Mouse (Mus musculus): ENCODE data around the gene Zfp865. TPM values are rescaled to one million over a fixed set of nuclear protein-coding genes. Genes with fewer than 3 reads are reported as not detected.
"Not testable (repeated sequence)": the region's sequence is repeated elsewhere in the genome, so short reads cannot be mapped to it uniquely, and the experiment has no call there.

Zfp865 gene
- polyA plus RNA-seq, 1 experiment from 2014 or later, result 3.7 TPM

DNA sequence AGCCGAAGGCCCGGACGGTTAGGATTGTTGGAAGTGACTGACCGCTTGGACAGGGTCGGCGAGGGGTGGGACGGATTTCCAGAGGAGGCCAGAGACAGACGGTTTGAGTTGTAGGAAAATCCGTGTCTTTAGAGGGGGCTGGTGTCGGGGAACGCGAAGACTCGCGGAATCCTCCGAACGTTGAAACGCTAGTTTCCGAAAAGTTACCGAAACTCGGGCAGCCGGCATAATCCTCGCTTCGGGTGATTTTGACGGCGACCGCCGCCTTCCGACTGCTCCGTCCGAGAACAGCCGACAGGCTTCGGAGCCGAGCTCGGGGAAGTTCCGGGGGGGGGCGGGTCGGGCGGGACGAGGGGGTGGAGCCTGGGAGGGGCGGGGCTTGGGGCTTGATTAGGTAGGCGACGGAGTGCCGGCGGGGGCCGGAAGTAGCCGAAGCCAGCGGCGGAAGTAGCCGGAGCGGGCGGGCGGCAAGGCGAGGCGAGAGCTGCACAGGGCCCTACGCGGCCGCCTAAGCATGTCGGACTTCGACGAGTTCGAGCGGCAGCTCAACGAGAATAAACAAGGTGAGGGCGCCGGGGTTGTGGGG is 41.7 kb downstream of the Zfp865 start, which contains the start of gene U2af2:
TSS of gene U2af2 (plus strand) at position 370 of the 586 bp plus-strand sequence.
- H3K9me3 ChIP-seq (replicated peaks; ENCODE audit: control insufficient read depth, low read length), result no peaks in the 10 kb centered on the region
- H3K4me1 ChIP-seq (ENCODE audit: control insufficient read depth, insufficient read depth, low read length), result peaks cover 25% of the 10 kb centered on the region
- H3K4me2 ChIP-seq (ENCODE audit: low read depth, low read length), result peak within 1 kb of the TSS; percentile 95
- H3K27me3 ChIP-seq (ENCODE audit: control insufficient read depth, insufficient read depth, low read length), result 0 out of 2 replicates have a peak, but pooled peaks cover 1% of the 10 kb centered on the region
- H3K36me3 ChIP-seq (ENCODE audit: control insufficient read depth, insufficient read depth, low read length), result no peaks in the 10 kb centered on the region
- peak within 1 kb of the TSS; percentile 88 for H3K4me3 ChIP-seq (replicated peaks; ENCODE audit: low read length)
- ATAC-seq (ENCODE audit: insufficient read depth, low FRiP score), result peak; percentile 85
- WGBS, result under 1% methylated on average over 53 of the region's 65 CpGs
- H3K27ac ChIP-seq (ENCODE audit: low read length), result peak within 1 kb of the TSS; percentile 100
- peak within 1 kb of the TSS; percentile 96 for H3K9ac ChIP-seq (ENCODE audit: low read length)

DNA sequence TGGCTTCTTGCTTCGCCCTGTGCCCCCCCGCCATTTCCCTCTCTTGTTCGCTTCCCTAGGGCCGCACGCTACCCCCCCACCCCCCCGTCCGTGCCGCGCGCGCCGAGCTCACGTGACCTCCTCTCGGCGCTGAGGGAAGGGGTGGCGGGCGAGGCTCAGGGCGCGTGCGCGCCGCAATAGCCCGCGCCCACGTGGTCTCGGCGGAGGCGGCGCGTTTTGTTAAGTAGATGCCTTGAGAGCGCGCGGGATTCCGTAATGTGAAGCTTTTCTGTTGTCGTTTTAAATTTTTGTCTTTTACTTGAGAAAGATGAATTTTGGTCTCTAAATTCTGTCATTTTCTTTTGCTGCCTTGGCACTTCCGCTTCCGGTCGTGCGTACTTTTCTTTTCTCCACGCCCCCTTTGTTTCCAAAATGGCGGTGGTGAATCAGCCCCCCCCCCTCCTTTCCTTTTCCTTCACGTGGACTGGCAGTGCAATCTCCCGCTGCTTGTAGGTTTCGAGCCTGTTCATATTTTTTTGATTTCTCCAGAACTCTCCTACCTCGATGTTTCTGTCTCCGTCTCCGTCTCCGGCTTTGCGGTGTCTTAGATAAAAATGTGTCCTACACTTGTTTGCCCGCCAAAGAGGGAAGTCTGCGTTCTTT is 42.3 kb downstream of the Zfp865 start:
- no peaks in the 10 kb centered on the region for H3K9me3 ChIP-seq (replicated peaks; ENCODE audit: control insufficient read depth, low read length)
- peak overlapping the region; percentile 88 for H3K4me3 ChIP-seq (replicated peaks; ENCODE audit: low read length)
- no peaks in the 10 kb centered on the region for H3K36me3 ChIP-seq (ENCODE audit: control insufficient read depth, insufficient read depth, low read length)
- H3K27me3 ChIP-seq (ENCODE audit: control insufficient read depth, insufficient read depth, low read length), result no peaks in the 10 kb centered on the region
- H3K27ac ChIP-seq (ENCODE audit: low read length), result peak overlapping the region; percentile 100
- peak; percentile 68 for ATAC-seq (ENCODE audit: insufficient read depth, low FRiP score)
- H3K9ac ChIP-seq (ENCODE audit: low read length), result peak overlapping the region; percentile 96
- H3K4me2 ChIP-seq (ENCODE audit: low read depth, low read length), result peak overlapping the region; percentile 86
- 0% methylated on average over 51 of the region's 51 CpGs for WGBS
- peaks cover 21% of the 10 kb centered on the region for H3K4me1 ChIP-seq (ENCODE audit: control insufficient read depth, insufficient read depth, low read length)

- no peak overlapping the region for H3K9ac ChIP-seq (ENCODE audit: low read length)
- no peak overlapping the region for H3K4me3 ChIP-seq (replicated peaks; ENCODE audit: low read length)
- peaks cover 22% of the 10 kb centered on the region for H3K36me3 ChIP-seq (ENCODE audit: control insufficient read depth, insufficient read depth, low read length)
- 90% methylated on average over 6 of the region's 6 CpGs for WGBS
- H3K27ac ChIP-seq (ENCODE audit: low read length), result no peak overlapping the region
- H3K27me3 ChIP-seq (ENCODE audit: control insufficient read depth, insufficient read depth, low read length), result no peaks in the 10 kb centered on the region
- peaks cover 19% of the 10 kb centered on the region for H3K4me1 ChIP-seq (ENCODE audit: control insufficient read depth, insufficient read depth, low read length)
- no peak overlapping the region for H3K4me2 ChIP-seq (ENCODE audit: low read depth, low read length)
- no peak for ATAC-seq (ENCODE audit: insufficient read depth, low FRiP score)
- H3K9me3 ChIP-seq (replicated peaks; ENCODE audit: control insufficient read depth, low read length), result no peaks in the 10 kb centered on the region
Observed at GRCm38 (mm10) chr7:5064886-5065285, 44.7 kb downstream of the Zfp865 start.

DNA sequence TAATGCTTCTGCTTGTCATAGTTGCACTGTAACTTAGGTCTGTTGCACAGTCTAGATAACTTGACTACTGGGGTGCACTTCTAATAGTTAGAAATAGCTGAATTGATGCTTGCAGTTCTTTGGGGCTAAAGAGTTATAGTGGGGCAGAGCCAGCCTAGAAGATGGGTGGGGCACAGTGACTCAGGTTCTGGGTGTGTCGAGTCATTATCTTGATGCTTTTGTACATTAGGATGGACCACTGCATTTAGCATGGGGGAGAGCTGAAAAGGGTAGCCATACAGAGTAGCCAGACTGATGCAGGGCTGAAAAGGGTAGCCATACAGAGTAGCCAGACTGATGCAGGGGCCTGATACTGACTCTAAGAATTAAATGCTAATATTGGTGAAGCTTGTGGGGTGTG is 53.4 kb downstream of the Zfp865 start:
- 66% methylated on average over 1 of the region's 1 CpGs for WGBS
- H3K36me3 ChIP-seq (ENCODE audit: control insufficient read depth, insufficient read depth, low read length), result peaks cover 59% of the 10 kb centered on the region
- no peaks in the 10 kb centered on the region for H3K9me3 ChIP-seq (replicated peaks; ENCODE audit: control insufficient read depth, low read length)
- no peak overlapping the region for H3K4me3 ChIP-seq (replicated peaks; ENCODE audit: low read length)
- ATAC-seq (ENCODE audit: insufficient read depth, low FRiP score), result peak; percentile 14; the same call in 1 of the 2 replicates
- H3K4me1 ChIP-seq (ENCODE audit: control insufficient read depth, insufficient read depth, low read length), result no peaks in the 10 kb centered on the region
- H3K27ac ChIP-seq (ENCODE audit: low read length), result no peak overlapping the region
- no peak overlapping the region for H3K9ac ChIP-seq (ENCODE audit: low read length)
- no peak overlapping the region for H3K4me2 ChIP-seq (ENCODE audit: low read depth, low read length)
- H3K27me3 ChIP-seq (ENCODE audit: control insufficient read depth, insufficient read depth, low read length), result no peaks in the 10 kb centered on the region

GRCm38 (mm10) chr7:5074984-5075383 is 54.8 kb downstream of the Zfp865 start:
- no peak overlapping the region for H3K27ac ChIP-seq (ENCODE audit: low read length)
- H3K9ac ChIP-seq (ENCODE audit: low read length), result no peak overlapping the region
- H3K36me3 ChIP-seq (ENCODE audit: control insufficient read depth, insufficient read depth, low read length), result peaks cover 45% of the 10 kb centered on the region
- no peaks in the 10 kb centered on the region for H3K9me3 ChIP-seq (replicated peaks; ENCODE audit: control insufficient read depth, low read length)
- no peaks in the 10 kb centered on the region for H3K4me1 ChIP-seq (ENCODE audit: control insufficient read depth, insufficient read depth, low read length)
- no peak overlapping the region for H3K4me2 ChIP-seq (ENCODE audit: low read depth, low read length)
- no peaks in the 10 kb centered on the region for H3K27me3 ChIP-seq (ENCODE audit: control insufficient read depth, insufficient read depth, low read length)
- H3K4me3 ChIP-seq (replicated peaks; ENCODE audit: low read length), result no peak overlapping the region
- WGBS, result 92% methylated on average over 5 of the region's 5 CpGs
- ATAC-seq (ENCODE audit: insufficient read depth, low FRiP score), result no peak

DNA sequence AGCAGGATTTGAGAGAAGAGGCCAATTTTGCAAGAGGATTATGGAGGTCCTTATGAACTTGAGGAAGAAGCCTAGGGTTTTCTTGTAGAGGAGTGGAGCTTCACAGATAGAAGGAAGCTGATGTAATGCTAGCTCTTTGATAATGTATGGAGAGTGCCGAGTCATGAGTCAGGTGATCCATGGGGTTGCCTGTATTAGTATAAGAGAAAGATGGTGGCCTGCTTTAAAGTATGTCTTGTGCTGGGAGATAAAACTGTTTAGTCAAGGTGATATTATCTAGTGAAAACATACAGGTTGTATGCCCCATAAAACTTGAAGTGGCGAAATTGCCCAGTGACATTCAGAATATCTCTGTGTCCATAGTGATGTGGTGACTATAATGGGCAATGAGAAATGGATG is 56.8 kb downstream of the Zfp865 start:
- no peak for ATAC-seq (ENCODE audit: insufficient read depth, low FRiP score)
- peaks cover 27% of the 10 kb centered on the region for H3K36me3 ChIP-seq (ENCODE audit: control insufficient read depth, insufficient read depth, low read length)
- H3K9ac ChIP-seq (ENCODE audit: low read length), result no peak overlapping the region
- H3K9me3 ChIP-seq (replicated peaks; ENCODE audit: control insufficient read depth, low read length), result no peaks in the 10 kb centered on the region
- no peaks in the 10 kb centered on the region for H3K27me3 ChIP-seq (ENCODE audit: control insufficient read depth, insufficient read depth, low read length)
- H3K4me1 ChIP-seq (ENCODE audit: control insufficient read depth, insufficient read depth, low read length), result peaks cover 8% of the 10 kb centered on the region; the same call in 1 of the 2 replicates
- WGBS, result 67% methylated on average over 2 of the region's 2 CpGs
- H3K4me2 ChIP-seq (ENCODE audit: low read depth, low read length), result no peak overlapping the region
- no peak overlapping the region for H3K27ac ChIP-seq (ENCODE audit: low read length)
- H3K4me3 ChIP-seq (replicated peaks; ENCODE audit: low read length), result no peak overlapping the region

GRCm38 (mm10) chr7:5079365-5080009 is 59.3 kb downstream of the Zfp865 start:
- 41% methylated on average over 10 of the region's 13 CpGs for WGBS
- H3K36me3 ChIP-seq (ENCODE audit: control insufficient read depth, insufficient read depth, low read length), result peaks cover 26% of the 10 kb centered on the region
- H3K9me3 ChIP-seq (replicated peaks; ENCODE audit: control insufficient read depth, low read length); H3K27me3 ChIP-seq (ENCODE audit: control insufficient read depth, insufficient read depth, low read length); ATAC-seq (ENCODE audit: insufficient read depth, low FRiP score): not testable (repeated sequence)
- peaks cover 21% of the 10 kb centered on the region; the same call in 1 of the 2 replicates for H3K4me1 ChIP-seq (ENCODE audit: control insufficient read depth, insufficient read depth, low read length)
- peak overlapping the region; percentile 95 for H3K27ac ChIP-seq (ENCODE audit: low read length)
- H3K4me3 ChIP-seq (replicated peaks; ENCODE audit: low read length), result peak overlapping the region; percentile 100
- peak overlapping the region; percentile 98 for H3K9ac ChIP-seq (ENCODE audit: low read length)
- H3K4me2 ChIP-seq (ENCODE audit: low read depth, low read length), result peak overlapping the region; percentile 87

DNA sequence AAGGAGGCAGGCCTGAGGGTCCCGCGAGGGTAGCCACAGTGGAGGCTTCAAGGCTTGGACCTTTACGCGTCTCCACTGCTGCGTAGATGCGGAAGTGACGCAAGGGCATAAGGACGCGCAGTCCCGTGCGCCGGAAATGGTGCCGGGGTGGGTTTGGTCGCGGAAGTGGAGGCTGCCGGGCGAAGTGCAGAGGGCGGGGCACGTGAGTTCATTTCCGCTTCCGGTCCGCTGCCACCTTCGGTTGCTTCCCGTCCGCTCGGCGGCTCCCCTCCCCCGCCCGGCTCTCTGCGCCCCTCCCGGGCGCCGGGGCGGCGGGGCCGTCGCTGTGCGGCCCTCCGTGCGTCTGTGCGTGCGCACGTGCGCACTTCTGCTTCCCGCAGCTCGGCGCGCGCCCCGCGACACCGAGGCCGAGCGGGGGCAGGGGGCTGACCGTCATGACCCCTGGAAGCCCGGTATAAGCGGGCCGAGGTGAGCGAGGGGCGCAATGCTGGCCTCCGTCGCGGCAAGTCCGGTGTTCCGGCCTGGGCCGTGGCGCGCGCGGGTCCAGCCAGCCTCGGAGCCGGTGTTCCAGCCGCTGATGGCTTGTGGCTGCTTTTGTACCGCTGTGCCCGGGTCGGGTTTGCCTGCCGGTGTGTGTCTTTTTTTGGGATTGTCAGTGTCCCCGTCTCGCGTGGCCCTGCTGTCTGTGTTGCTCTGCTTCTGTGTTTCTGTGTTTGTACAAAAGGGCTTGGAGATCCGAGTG is 60.0 kb downstream of the Zfp865 start, which contains the start of gene Epn1:
TSS of gene Epn1 (plus strand) at position 226 of the 742 bp plus-strand sequence.
- H3K36me3 ChIP-seq (ENCODE audit: control insufficient read depth, insufficient read depth, low read length), result peaks cover 23% of the 10 kb centered on the region
- H3K27me3 ChIP-seq (ENCODE audit: control insufficient read depth, insufficient read depth, low read length), result no peaks in the 10 kb centered on the region
- peak; percentile 97 for ATAC-seq (ENCODE audit: insufficient read depth, low FRiP score)
- H3K4me2 ChIP-seq (ENCODE audit: low read depth, low read length), result peak within 1 kb of the TSS; percentile 87
- WGBS, result under 1% methylated on average over 80 of the region's 81 CpGs
- H3K9me3 ChIP-seq (replicated peaks; ENCODE audit: control insufficient read depth, low read length), result no peaks in the 10 kb centered on the region
- peak within 1 kb of the TSS; percentile 100 for H3K4me3 ChIP-seq (replicated peaks; ENCODE audit: low read length)
- H3K9ac ChIP-seq (ENCODE audit: low read length), result peak within 1 kb of the TSS; percentile 98
- peaks cover 21% of the 10 kb centered on the region; the same call in 1 of the 2 replicates for H3K4me1 ChIP-seq (ENCODE audit: control insufficient read depth, insufficient read depth, low read length)
- peak within 1 kb of the TSS; percentile 95 for H3K27ac ChIP-seq (ENCODE audit: low read length)

Measured in stomach, embryonic 16.5 days (tissue).